Mouse (Mus musculus): Measurements from ENCODE around the gene Edf1.

DNA sequence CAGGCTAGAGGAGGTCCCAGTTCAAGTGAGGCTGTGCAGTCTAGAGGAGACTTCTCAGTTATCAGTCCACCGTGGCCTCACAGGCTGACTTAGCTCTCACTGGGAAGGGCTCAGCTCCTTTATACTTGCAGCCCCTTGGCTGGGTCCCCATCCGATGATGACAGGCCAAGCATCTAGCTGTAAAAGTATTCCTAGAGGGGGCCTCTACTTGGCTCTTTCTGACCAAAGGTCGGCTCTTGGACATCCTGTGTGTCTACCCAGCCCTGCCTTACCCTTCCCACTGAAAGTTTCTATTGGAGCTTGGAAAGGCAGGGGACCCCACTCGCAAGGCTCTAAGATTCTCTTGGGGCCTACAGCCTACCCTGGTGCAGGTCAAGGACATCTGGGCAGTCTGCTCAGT lies 13.6 kb downstream of the Edf1 start:
- TF ChIP-seq CTCF (IDR thresholded peaks at IDR 0.05; ENCODE audit: extremely low read depth, insufficient read depth, insufficient read length, insufficient replicate concordance) (no peak), POLR2A (IDR thresholded peaks at IDR 0.05; ENCODE audit: low read depth, low read length) (no peak)
